Mouse (Mus musculus): ENCODE measurements around the gene Gm13030.

DNA sequence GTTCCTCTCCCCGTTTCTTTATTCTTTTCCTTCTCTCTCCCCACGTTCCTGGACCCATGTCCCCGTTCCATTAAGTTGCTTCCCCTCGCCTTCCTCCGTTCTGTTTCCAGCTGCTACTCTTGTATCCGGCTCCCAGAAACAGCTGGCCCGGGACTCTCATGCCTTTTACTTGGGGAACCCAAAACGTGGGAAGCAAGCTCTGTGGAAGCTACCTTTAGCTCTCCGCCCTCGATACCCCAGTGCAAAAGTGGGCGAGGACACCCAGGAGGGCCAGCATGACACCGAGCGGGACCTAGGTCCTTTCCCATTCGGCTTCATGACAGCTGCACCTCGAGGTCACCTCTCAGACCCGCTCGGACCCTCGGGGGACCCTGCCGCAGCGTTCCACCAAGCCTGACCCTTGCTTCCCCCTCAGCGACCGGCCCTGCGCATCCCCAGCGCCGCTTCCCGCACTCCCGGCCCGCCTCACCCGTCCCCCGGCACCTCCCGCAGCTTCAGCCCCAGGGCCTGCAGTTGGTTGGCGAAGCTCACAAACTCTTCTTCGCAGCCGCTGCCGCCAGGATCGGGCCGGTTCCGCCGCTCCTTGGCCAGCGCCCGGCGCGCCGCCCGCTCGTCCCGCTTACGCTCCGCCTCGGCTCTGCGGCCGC, 39.5 kb upstream of the Gm13030 start:
- TF ChIP-seq CTCF (IDR thresholded peaks at IDR 0.05 in 2 of 3, conservative IDR thresholded peaks at IDR 0.05 in 1 of 3; ENCODE audit: control insufficient read depth in 1 of 3, insufficient read depth in 1 of 3, low read depth in 2 of 3, low read length in 3 of 3, poor library complexity in 1 of 3, severe bottlenecking in 1 of 3) (no peak), NELFE (IDR thresholded peaks at IDR 0.05; ENCODE audit: low read depth, low read length) (no peak), POLR2A (IDR thresholded peaks at IDR 0.05; ENCODE audit: control insufficient read depth in 1 of 2, insufficient read depth in 1 of 2, low read depth in 1 of 2, low read length in 2 of 2, poor library complexity in 1 of 2) (no peak), MYC (IDR thresholded peaks at IDR 0.05; ENCODE audit: low read depth, low read length) (no peak), EP300 (IDR thresholded peaks at IDR 0.05; ENCODE audit: low read depth in 1 of 2, low read length in 2 of 2) (no peak), MYB (IDR thresholded peaks at IDR 0.05; ENCODE audit: low read depth, low read length) (no peak), UBTF (IDR thresholded peaks at IDR 0.05; ENCODE audit: borderline replicate concordance, insufficient read depth, low read depth, low read length) (0 out of 2 replicates have a peak, but pooled peaks have one; percentile 38)
